In the genomic region with DNA sequence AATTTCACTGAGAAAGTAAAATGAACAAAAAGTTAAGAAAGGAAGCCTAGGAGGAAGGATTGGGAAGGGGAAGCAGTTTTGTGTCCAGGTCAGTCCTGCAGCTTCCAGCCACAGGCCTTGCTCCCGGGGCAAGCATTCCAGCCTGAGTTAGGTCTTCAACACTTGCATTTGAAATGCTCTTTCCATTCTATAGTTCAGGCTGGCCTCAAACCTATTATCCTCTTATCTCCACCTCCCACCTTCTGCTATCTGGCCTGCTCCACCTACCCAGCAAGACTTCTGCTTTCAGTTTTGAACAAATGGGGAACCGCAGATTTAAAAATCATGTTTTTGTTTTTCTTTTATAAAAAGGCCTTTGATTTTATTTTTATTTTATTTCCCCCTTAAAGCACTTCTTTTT, we compare ENCODE assay signal across 11 mouse cellular contexts. TPM values are rescaled to one million over a fixed set of nuclear protein-coding genes. Genes with fewer than 3 reads are reported as not detected.
DNase-seq lines count a peak whose midpoint lies in the region; ATAC-seq and TF ChIP-seq lines count a peak whose summit lies in the region.
"Had no signal": no experiment of that assay in that cellular context is flagged by ENCODE, and none has a peak within 500 bp of the region (broad histone marks: within the 10 kb centered on the region; RNA-seq: fewer than 3 reads in every experiment).

No protein-coding gene starts in this region.

- 0 out of 2 replicates have a peak overlapping the region, but pooled peaks have one; percentile 4 for H3K27ac ChIP-seq in intestine, embryonic 16.5 days (ENCODE audit: low read length)
- no peak overlapping the region for H3K27ac ChIP-seq in intestine, postnatal 0 days (ENCODE audit: low read depth, low read length)
- peak overlapping the region; percentile 92 for H3K27ac ChIP-seq in ES-Bruce4 (ENCODE audit: insufficient read depth, low read length)
- H3K27ac ChIP-seq: neural tube, embryonic 12.5 days had no signal

- no peaks in the 10 kb centered on the region for H3K36me3 ChIP-seq in intestine, embryonic 16.5 days (ENCODE audit: control insufficient read depth, insufficient read depth, low read length)
- no peaks in the 10 kb centered on the region for H3K36me3 ChIP-seq in intestine, postnatal 0 days (ENCODE audit: control insufficient read depth, insufficient read depth)
- H3K36me3 ChIP-seq in ES-Bruce4 (ENCODE audit: control insufficient read depth, insufficient read depth, low read length, poor library complexity, severe bottlenecking): peaks cover 6% of the 10 kb centered on the region; the same call in 1 of the 2 replicates
- H3K36me3 ChIP-seq: neural tube, embryonic 12.5 days had no signal

- H3K4me1 ChIP-seq in intestine, embryonic 16.5 days (ENCODE audit: control insufficient read depth, insufficient read depth, low read length): peaks cover 31% of the 10 kb centered on the region
- H3K4me1 ChIP-seq in intestine, postnatal 0 days (replicated peaks; ENCODE audit: control insufficient read depth, insufficient read depth, low read length): no peaks in the 10 kb centered on the region; the same call in 1 of the 2 replicates
- peaks cover 11% of the 10 kb centered on the region for H3K4me1 ChIP-seq in ES-Bruce4 (ENCODE audit: control insufficient read depth, insufficient read depth, low read length)

- TF ChIP-seq EP300 in ES-Bruce4 (IDR thresholded peaks at IDR 0.05; ENCODE audit: insufficient read depth, low read depth, low read length): peak; percentile 87

- no peak for TF ChIP-seq CTCF in intestine, postnatal 0 days (IDR thresholded peaks at IDR 0.05; ENCODE audit: low read depth)
- TF ChIP-seq CTCF in ES-Bruce4 (IDR thresholded peaks at IDR 0.05; ENCODE audit: low read depth, low read length): no peak

- TF ChIP-seq POLR2A in ES-Bruce4 (IDR thresholded peaks at IDR 0.05; ENCODE audit: insufficient read depth, low read length): no peak

- ATAC-seq in intestine, embryonic 16.5 days: no peak
- no peak for ATAC-seq in intestine, postnatal 0 days
- peak; percentile 97 for ATAC-seq in common myeloid progenitor, adult 5-6 weeks (replicated peaks; ENCODE audit: low read depth, poor library complexity, severe bottlenecking)
- ATAC-seq in megakaryocyte progenitor cell, adult 5-6 weeks (replicated peaks; ENCODE audit: poor library complexity): peak; percentile 98

- H3K9ac ChIP-seq in intestine, embryonic 16.5 days (ENCODE audit: low read depth, low read length): no peak overlapping the region
- no peak overlapping the region for H3K9ac ChIP-seq in intestine, postnatal 0 days (ENCODE audit: low read depth, low read length)
- no peak overlapping the region for H3K9ac ChIP-seq in ES-Bruce4 (ENCODE audit: low read depth, poor library complexity, severe bottlenecking)
- H3K9ac ChIP-seq: lung, embryonic 14.5 days; neural tube, embryonic 12.5 days had no signal

- no peak overlapping the region for H3K4me3 ChIP-seq in intestine, embryonic 16.5 days (ENCODE audit: low read length)
- H3K4me3 ChIP-seq in intestine, postnatal 0 days (ENCODE audit: low read depth, low read length): no peak overlapping the region
- H3K4me3 ChIP-seq in ES-Bruce4 (ENCODE audit: low read depth, low read length): no peak overlapping the region
- H3K4me3 ChIP-seq: neural tube, embryonic 12.5 days had no signal

- H3K4me2 ChIP-seq in intestine, embryonic 16.5 days (ENCODE audit: low read depth, low read length): no peak overlapping the region
- no peak overlapping the region; the same call in 1 of the 2 replicates for H3K4me2 ChIP-seq in intestine, postnatal 0 days (replicated peaks; ENCODE audit: low read depth)
- H3K4me2 ChIP-seq: lung, embryonic 14.5 days; neural tube, embryonic 12.5 days had no signal

- H3K9me3 ChIP-seq in intestine, embryonic 16.5 days (ENCODE audit: control insufficient read depth, low read length): no peaks in the 10 kb centered on the region
- H3K9me3 ChIP-seq in intestine, postnatal 0 days (ENCODE audit: control insufficient read depth): no peaks in the 10 kb centered on the region
- no peaks in the 10 kb centered on the region for H3K9me3 ChIP-seq in ES-Bruce4 (replicated peaks; ENCODE audit: control insufficient read depth, insufficient read depth, low read length, poor library complexity, severe bottlenecking)
- H3K9me3 ChIP-seq: neural tube, embryonic 12.5 days had no signal

- 63% methylated on average over 2 of the region's 2 CpGs for WGBS in intestine, embryonic 16.5 days
- WGBS in intestine, postnatal 0 days: 40% methylated on average over 2 of the region's 2 CpGs

- DNase-seq in frontal cortex, postnatal 36 days (ENCODE audit: low spot score in 2 of 2): no peak
- no peak for DNase-seq in gastrocnemius, postnatal 25 days
- DNase-seq in layer of hippocampus, postnatal 14 days (ENCODE audit: low spot score in 2 of 2): no peak
- DNase-seq: gastrocnemius, postnatal 14 days had no signal

- H3K27me3 ChIP-seq in intestine, embryonic 16.5 days (replicated peaks; ENCODE audit: control insufficient read depth, insufficient read depth, low read length): no peaks in the 10 kb centered on the region
- no peaks in the 10 kb centered on the region for H3K27me3 ChIP-seq in intestine, postnatal 0 days (replicated peaks; ENCODE audit: control insufficient read depth, insufficient read depth, low read length)
- no peaks in the 10 kb centered on the region for H3K27me3 ChIP-seq in ES-Bruce4 (ENCODE audit: control insufficient read depth, insufficient read depth, low read length, poor library complexity, severe bottlenecking)
- H3K27me3 ChIP-seq: neural tube, embryonic 12.5 days had no signal

RNA-seq across cellular contexts. Expression of a gene that starts 19.7 kb away (rescaled TPM):
- 8.7 and 9.5 TPM in 2 replicates for polyA plus RNA-seq in intestine, embryonic 16.5 days (2015; fragmentation: Nextera tagmentation; extraction: Ambion mirVana)
- 4.7 and 5.7 TPM in 2 replicates for polyA plus RNA-seq in intestine, postnatal 0 days (2015; fragmentation: Nextera tagmentation; extraction: Ambion mirVana)
- polyA plus RNA-seq in ES-Bruce4 (2011; ENCODE audit: insufficient read depth, insufficient read length, low read depth, missing spikeins): 118 and 124 TPM in 2 replicates
- 26.7 and 39.7 TPM in 2 replicates for total RNA-seq in common myeloid progenitor, adult 5-6 weeks (2017)
- 16.2 and 17.7 TPM in 2 replicates for total RNA-seq in megakaryocyte progenitor cell, adult 5-6 weeks (2015)
- total RNA-seq in megakaryocyte progenitor cell, adult 5-6 weeks (2017): 12.0 and 18.2 TPM in 2 replicates
- total RNA-seq in gastrocnemius, postnatal 25 days (2021): 10 to 100 TPM; 11.3 to 13.5 TPM
- total RNA-seq in layer of hippocampus, postnatal 14 days (2021): 10 to 100 TPM; 32.0 to 32.6 TPM

Comparison
In these comparisons a context has a peak if more than half of its experiments do, and no peak if none do; other contexts are left out.
1. ATAC-seq: peak in common myeloid progenitor, adult 5-6 weeks (single experiment) and megakaryocyte progenitor cell, adult 5-6 weeks (single experiment); none in intestine, embryonic 16.5 days (single experiment) and intestine, postnatal 0 days (single experiment).